Mouse (Mus musculus) ES-Bruce4 (cell line): ENCODE results near the gene Med15. TPM values are rescaled to one million over a fixed set of nuclear protein-coding genes. Genes with fewer than 3 reads are reported as not detected.

Source experiments
- H3K27ac ChIP-seq: 2 replicates; pipeline ENCODE4 v1.5.1; 2012; ENCODE audit warnings: low read length, inconsistent platforms; ENCODE audit not compliant: insufficient read depth
- H3K27me3 ChIP-seq: 2 replicates; pipeline ENCODE4 v1.6.1; 2012; ENCODE audit warnings: mild to moderate bottlenecking, low read length, inconsistent platforms; ENCODE audit not compliant: control insufficient read depth, poor library complexity, insufficient read depth, severe bottlenecking
- H3K36me3 ChIP-seq: 2 replicates; pipeline ENCODE4 v1.6.1; 2012; ENCODE audit warnings: inconsistent platforms, mild to moderate bottlenecking, low read length, moderate library complexity; ENCODE audit not compliant: control insufficient read depth, poor library complexity, insufficient read depth, severe bottlenecking
- H3K4me1 ChIP-seq: one replicate; pipeline ENCODE4 v1.8.1; 2011; ENCODE audit warnings: low read length; ENCODE audit not compliant: control insufficient read depth, insufficient read depth
- H3K4me3 ChIP-seq: 2 replicates; pipeline ENCODE4 v1.5.1; 2011; ENCODE audit warnings: low read depth, mild to moderate bottlenecking, low read length
- H3K9ac ChIP-seq: 2 replicates; pipeline ENCODE4 v1.6.1; 2012; ENCODE audit warnings: low read depth, mild to moderate bottlenecking, inconsistent platforms; ENCODE audit not compliant: poor library complexity, severe bottlenecking
- H3K9me3 ChIP-seq: replicated peaks from 2 replicates; pipeline ENCODE4 v1.6.1; 2012; ENCODE audit warnings: mild to moderate bottlenecking, low read length, inconsistent platforms; ENCODE audit not compliant: control insufficient read depth, poor library complexity, insufficient read depth, severe bottlenecking
- CTCF ChIP-seq: IDR thresholded peaks from one replicate; pipeline ENCODE4 v1.8.1; 2011; ENCODE audit warnings: low read depth, low read length
- EP300 ChIP-seq: IDR thresholded peaks from 2 replicates; pipeline ENCODE4 v1.6.1; 2011; ENCODE audit warnings: low read depth, low read length; ENCODE audit not compliant: insufficient read depth
- POLR2A ChIP-seq: IDR thresholded peaks from one replicate; pipeline ENCODE4 v1.8.1; 2011; ENCODE audit warnings: low read length; ENCODE audit not compliant: insufficient read depth
- polyA plus RNA-seq: library from polyadenylated mRNA; stranded (reverse); fragments of >200 nt; gene quantifications from 2 replicates; pipeline ENCODE4 v1.2.4, GENCODE M21; 2011; ENCODE audit warnings: low read depth; ENCODE audit not compliant: missing spikeins, insufficient read depth, insufficient read length

The Med15 gene
- polyA plus RNA-seq, 1 experiment, result 54.7 TPM

- H3K9ac ChIP-seq, result no peak overlapping the region
- H3K27ac ChIP-seq, result no peak overlapping the region
- no peaks in the 10 kb centered on the region for H3K9me3 ChIP-seq
- TF ChIP-seq CTCF, result peak; percentile 43
- TF ChIP-seq POLR2A, result no peak
- TF ChIP-seq EP300, result no peak
- no peak overlapping the region for H3K4me3 ChIP-seq
- H3K4me1 ChIP-seq, result no peaks in the 10 kb centered on the region
- peaks cover 72% of the 10 kb centered on the region for H3K36me3 ChIP-seq
- H3K27me3 ChIP-seq, result no peaks in the 10 kb centered on the region
Observed at GRCm38 (mm10) chr16:17625488-17626268, 107.0 kb downstream of the Med15 start.

- H3K4me3 ChIP-seq, result no peak overlapping the region
- peaks cover 37% of the 10 kb centered on the region for H3K36me3 ChIP-seq
- no peaks in the 10 kb centered on the region for H3K27me3 ChIP-seq
- TF ChIP-seq EP300 (no peak), CTCF (no peak), POLR2A (no peak)
- no peaks in the 10 kb centered on the region for H3K9me3 ChIP-seq
- H3K4me1 ChIP-seq, result peaks cover 3% of the 10 kb centered on the region
- H3K27ac ChIP-seq, result no peak overlapping the region
- no peak overlapping the region for H3K9ac ChIP-seq
Observed at GRCm38 (mm10) chr16:17621936-17622335, 110.8 kb downstream of the Med15 start.

- H3K9ac ChIP-seq, result peak within 1 kb of the TSS; percentile 94
- H3K27ac ChIP-seq, result peak within 1 kb of the TSS; percentile 41; the same call in 1 of the 2 replicates
- H3K9me3 ChIP-seq, result no peaks in the 10 kb centered on the region
- no peaks in the 10 kb centered on the region for H3K27me3 ChIP-seq
- H3K4me1 ChIP-seq, result peaks cover 5% of the 10 kb centered on the region
- H3K36me3 ChIP-seq, result peaks cover 19% of the 10 kb centered on the region
- TF ChIP-seq CTCF (no peak), POLR2A (no peak), EP300 (no peak)
- H3K4me3 ChIP-seq, result peak within 1 kb of the TSS; percentile 99
Observed at GRCm38 (mm10) chr16:17619198-17620105, 113.2 kb downstream of the Med15 start, which contains the start of gene Smpd4. Gene Smpd4, plus strand, starts transcription at chr16:17619354.

GRCm38 (mm10) chr16:17617922-17618565 is 114.6 kb downstream of the Med15 start:
- TF ChIP-seq POLR2A (no peak), EP300 (no peak), CTCF (peak; percentile 96)
- Histone ChIP-seq H3K27ac (peak overlapping the region; percentile 12; the same call in 1 of the 2 replicates), H3K4me3 (peak overlapping the region; percentile 44)

GRCm38 (mm10) chr16:17616212-17616611 is 116.5 kb downstream of the Med15 start:
- no peaks in the 10 kb centered on the region for H3K36me3 ChIP-seq
- H3K9me3 ChIP-seq, result no peaks in the 10 kb centered on the region
- no peak overlapping the region for H3K9ac ChIP-seq
- no peak for TF ChIP-seq EP300
- TF ChIP-seq CTCF, result no peak
- TF ChIP-seq POLR2A, result no peak
- H3K27ac ChIP-seq, result no peak overlapping the region
- no peak overlapping the region for H3K4me3 ChIP-seq
- no peaks in the 10 kb centered on the region for H3K27me3 ChIP-seq
- H3K4me1 ChIP-seq, result peaks cover 5% of the 10 kb centered on the region

More at GRCm38 (mm10) chr16:17617922-17618565, 114.6 kb downstream of the Med15 start:
- peaks cover 11% of the 10 kb centered on the region for H3K36me3 ChIP-seq
- H3K4me1 ChIP-seq, result peaks cover 5% of the 10 kb centered on the region
- peak overlapping the region; percentile 94; the same call in 1 of the 2 replicates for H3K9ac ChIP-seq
- no peaks in the 10 kb centered on the region for H3K9me3 ChIP-seq
- H3K27me3 ChIP-seq, result no peaks in the 10 kb centered on the region
